Mouse (Mus musculus) cerebellum, adult (tissue): ENCODE results near the gene Tnnt1.

Source experiments
- ATAC-seq: cut with Nextera tagmentation; 2 replicates; pipeline ENCODE4 v1.9.2; 2017; ENCODE audit warnings: mild to moderate bottlenecking, moderate library complexity, mixed read lengths; ENCODE audit not compliant: insufficient number of reproducible peaks, low FRiP score, low TSS enrichment

Gene Tnnt1

DNA sequence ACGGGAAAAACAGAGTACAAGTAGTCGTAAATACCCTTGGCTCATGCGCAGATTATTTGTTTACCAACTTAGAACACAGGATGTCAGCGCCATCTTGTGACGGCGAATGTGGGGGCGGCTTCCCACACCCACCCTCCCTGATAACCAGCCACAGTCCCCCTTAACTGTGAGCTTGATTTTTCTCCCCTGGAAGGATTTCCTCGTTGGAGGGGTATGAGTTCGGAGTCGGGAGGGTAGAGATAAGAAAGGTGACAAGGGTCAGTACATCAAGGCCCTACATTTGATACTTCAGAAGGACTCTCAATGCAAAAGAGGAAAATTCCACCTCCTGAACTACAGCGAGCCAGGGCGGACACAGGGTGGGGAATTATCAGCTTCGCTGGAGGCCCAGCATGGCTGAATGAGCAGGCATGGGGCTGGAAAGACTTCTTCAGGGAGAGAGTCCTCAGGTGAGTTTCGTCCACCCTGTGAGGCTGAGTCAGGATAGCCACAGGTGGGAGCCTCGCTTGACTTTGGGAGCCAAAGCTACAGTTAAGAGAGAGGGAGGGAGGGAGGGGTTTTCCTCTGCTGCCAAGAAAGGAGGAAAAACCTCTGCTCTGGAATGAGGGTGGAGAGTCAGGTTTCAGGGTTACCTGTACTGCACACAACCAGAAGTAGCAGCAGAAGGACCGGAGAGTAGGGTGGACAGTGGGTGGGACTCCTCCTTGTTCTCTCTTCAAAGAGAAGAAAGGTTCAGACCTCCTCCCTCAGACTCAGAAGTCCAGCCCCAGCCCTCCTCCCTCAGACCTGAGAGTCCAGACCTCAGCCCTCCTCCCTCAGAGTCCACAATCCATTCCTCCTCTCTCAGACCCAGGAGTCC, 55.4 kb downstream of the Tnnt1 start, which contains the start of gene Eps8l1:
Eps8l1 (plus strand) TSS at position 99 of the 859 bp plus-strand sequence.
- ATAC-seq, result no peak
